Mouse (Mus musculus) heart, embryonic 15.5 days (tissue): ENCODE data around the gene Hist1h4i. TPM values are rescaled to one million over a fixed set of nuclear protein-coding genes. Genes with fewer than 3 reads are reported as not detected.

Experiments used
- ATAC-seq: fragments of 200-750 bp; cut with Nextera tagmentation; replicated peaks from 2 replicates; pipeline ENCODE4 v1.8.0; 2017; ENCODE audit warnings: low read depth, moderate TSS enrichment; ENCODE audit not compliant: insufficient number of reproducible peaks, insufficient read depth, low FRiP score
- H3K27ac ChIP-seq: fragments of 300-500 bp; sonication (generic); 2 replicates; pipeline ENCODE4 v1.5.1; 2015; ENCODE audit warnings: mild to moderate bottlenecking, inconsistent platforms
- H3K27me3 ChIP-seq: fragments of 300-500 bp; sonication (generic); 2 replicates; pipeline ENCODE4 v1.6.1; 2015; ENCODE audit warnings: inconsistent platforms
- H3K36me3 ChIP-seq: fragments of 300-500 bp; sonication (generic); 2 replicates; pipeline ENCODE4 v1.6.1; 2015; ENCODE audit warnings: mild to moderate bottlenecking, inconsistent platforms
- H3K4me1 ChIP-seq: fragments of 300-500 bp; sonication (generic); replicated peaks from 2 replicates; pipeline ENCODE4 v1.6.1; 2015; ENCODE audit warnings: inconsistent platforms
- H3K4me2 ChIP-seq: fragments of 300-500 bp; sonication (generic); 2 replicates; pipeline ENCODE4 v1.6.1; 2015; ENCODE audit warnings: inconsistent platforms, mild to moderate bottlenecking, moderate library complexity
- H3K4me3 ChIP-seq: fragments of 300-500 bp; sonication (generic); 2 replicates; pipeline ENCODE4 v1.5.1; 2015; ENCODE audit warnings: mild to moderate bottlenecking, inconsistent platforms
- H3K9ac ChIP-seq: fragments of 300-500 bp; sonication (generic); 2 replicates; pipeline ENCODE4 v1.6.1; 2015; ENCODE audit warnings: mild to moderate bottlenecking, inconsistent platforms
- H3K9me3 ChIP-seq: fragments of 300-500 bp; sonication (generic); replicated peaks from 2 replicates; pipeline ENCODE4 v1.6.1; 2016; ENCODE audit warnings: inconsistent platforms
- WGBS: fragments of 180-500 bp; shearing (Covaris S2); methylation state at CpG from one replicate; pipeline ENCODE4 v1.1.7; 2015; ENCODE audit warnings: mixed read lengths; 5-methylcytosine and 5-hydroxymethylcytosine counted together
- polyA plus RNA-seq: library from polyadenylated mRNA; unstranded; fragments of >200 nt; fragmentation: Nextera tagmentation; extraction: Ambion mirVana; gene quantifications from 2 replicates; pipeline ENCODE4 v1.2.1, GENCODE M21; 2015

Gene Hist1h4i
- polyA plus RNA-seq, 1 experiment from 2014 or later, result 8.6 TPM

GRCm38 (mm10) chr13:22005605-22006333, 35.4 kb downstream of the Hist1h4i start:
- Histone ChIP-seq H3K4me2 (peak overlapping the region; percentile 93), H3K27me3 (peaks cover 99% of the 10 kb centered on the region), H3K9me3 (no peaks in the 10 kb centered on the region), H3K9ac (peak overlapping the region; percentile 53), H3K4me1 (peaks cover 19% of the 10 kb centered on the region), H3K36me3 (no peaks in the 10 kb centered on the region), H3K4me3 (peak overlapping the region; percentile 64), H3K27ac (no peak overlapping the region)
- ATAC-seq, result peak; percentile 60
- WGBS, result under 1% methylated on average over 45 of the region's 45 CpGs

DNA sequence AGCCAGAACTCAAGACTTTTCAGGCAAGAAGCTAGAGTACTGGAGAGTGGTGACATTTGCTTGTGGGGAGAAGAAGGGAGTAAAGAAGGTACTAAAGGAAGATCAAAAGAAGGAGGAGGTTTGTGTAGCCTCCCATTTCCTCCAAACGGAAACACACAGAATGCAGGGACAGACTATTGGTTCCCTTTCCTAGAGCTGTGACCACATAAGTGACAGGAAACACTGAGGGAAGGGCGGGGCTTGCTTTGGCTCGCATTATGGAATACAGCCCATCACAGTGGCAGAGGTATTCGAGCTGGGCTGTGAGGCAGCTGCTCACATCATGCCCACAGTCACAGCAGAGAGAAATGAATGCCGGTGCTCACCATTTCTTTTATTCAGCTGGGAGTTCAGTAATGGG, 39.3 kb downstream of the Hist1h4i start:
- H3K4me1 ChIP-seq, result peaks cover 22% of the 10 kb centered on the region
- no peak for ATAC-seq
- H3K36me3 ChIP-seq, result no peaks in the 10 kb centered on the region
- H3K27ac ChIP-seq, result no peak overlapping the region
- peaks cover 99% of the 10 kb centered on the region for H3K27me3 ChIP-seq
- no peak overlapping the region for H3K9ac ChIP-seq
- H3K4me2 ChIP-seq, result no peak overlapping the region
- H3K4me3 ChIP-seq, result no peak overlapping the region
- H3K9me3 ChIP-seq, result no peaks in the 10 kb centered on the region
- 21% methylated on average over 5 of the region's 5 CpGs for WGBS

GRCm38 (mm10) chr13:22001346-22001745, 39.8 kb downstream of the Hist1h4i start:
- no peak overlapping the region for H3K27ac ChIP-seq
- no peaks in the 10 kb centered on the region for H3K9me3 ChIP-seq
- WGBS, result 53% methylated on average over 2 of the region's 2 CpGs
- peaks cover 18% of the 10 kb centered on the region for H3K4me1 ChIP-seq
- H3K27me3 ChIP-seq, result peaks cover 98% of the 10 kb centered on the region
- H3K36me3 ChIP-seq, result no peaks in the 10 kb centered on the region
- H3K4me2 ChIP-seq, result no peak overlapping the region
- H3K4me3 ChIP-seq, result no peak overlapping the region
- ATAC-seq, result no peak
- no peak overlapping the region for H3K9ac ChIP-seq

- no peak overlapping the region for H3K9ac ChIP-seq
- 41% methylated on average over 4 of the region's 4 CpGs for WGBS
- H3K4me3 ChIP-seq, result no peak overlapping the region
- no peaks in the 10 kb centered on the region for H3K9me3 ChIP-seq
- peaks cover 19% of the 10 kb centered on the region for H3K4me1 ChIP-seq
- H3K27me3 ChIP-seq, result peaks cover 85% of the 10 kb centered on the region
- ATAC-seq, result no peak
- H3K27ac ChIP-seq, result no peak overlapping the region
- no peak overlapping the region for H3K4me2 ChIP-seq
- no peaks in the 10 kb centered on the region for H3K36me3 ChIP-seq
Observed at GRCm38 (mm10) chr13:21999147-21999546, 42.0 kb downstream of the Hist1h4i start.

DNA sequence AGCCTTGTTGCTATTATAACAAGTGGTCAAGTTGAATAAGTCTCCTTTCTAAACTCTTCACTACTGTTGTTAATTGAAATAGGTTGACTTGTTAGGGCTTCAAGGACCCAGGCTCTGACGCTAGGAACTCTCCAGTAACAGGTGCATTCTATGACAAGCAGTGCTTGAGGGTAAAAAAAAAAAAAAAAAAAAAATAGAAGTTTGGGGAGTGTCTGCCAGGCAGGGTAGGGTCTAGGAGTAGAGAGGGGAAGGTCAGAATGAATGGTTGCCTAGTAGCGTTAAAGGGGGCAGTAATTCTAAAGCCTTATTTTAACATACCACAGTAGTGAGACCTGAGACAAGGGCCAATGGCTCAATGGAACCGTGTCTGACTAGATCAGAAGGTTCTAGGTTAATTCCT, 42.8 kb downstream of the Hist1h4i start:
- Histone ChIP-seq H3K36me3 (no peaks in the 10 kb centered on the region), H3K27me3 (peaks cover 81% of the 10 kb centered on the region), H3K27ac (no peak overlapping the region), H3K4me1 (peaks cover 19% of the 10 kb centered on the region), H3K4me2 (no peak overlapping the region), H3K4me3 (no peak overlapping the region), H3K9me3 (no peaks in the 10 kb centered on the region), H3K9ac (no peak overlapping the region)
- no peak for ATAC-seq
- WGBS, result 42% methylated on average over 3 of the region's 3 CpGs

GRCm38 (mm10) chr13:21997821-21998220, 43.3 kb downstream of the Hist1h4i start:
- H3K9ac ChIP-seq, result no peak overlapping the region
- no peaks in the 10 kb centered on the region for H3K9me3 ChIP-seq
- H3K36me3 ChIP-seq, result no peaks in the 10 kb centered on the region
- H3K4me1 ChIP-seq, result peaks cover 19% of the 10 kb centered on the region
- H3K27me3 ChIP-seq, result peaks cover 78% of the 10 kb centered on the region
- 12% methylated on average over 4 of the region's 4 CpGs for whole genome bisulfite sequencing
- H3K4me3 ChIP-seq, result peak overlapping the region; percentile 35; the same call in 1 of the 2 replicates
- peak overlapping the region; percentile 62; the same call in 1 of the 2 replicates for H3K4me2 ChIP-seq
- no peak for ATAC-seq
- no peak overlapping the region for H3K27ac ChIP-seq

GRCm38 (mm10) chr13:21997201-21997820, 43.9 kb downstream of the Hist1h4i start:
- Histone ChIP-seq H3K27ac (no peak overlapping the region), H3K9ac (no peak overlapping the region), H3K4me2 (peak overlapping the region; percentile 62), H3K4me3 (peak overlapping the region; percentile 35), H3K4me1 (peaks cover 19% of the 10 kb centered on the region), H3K36me3 (no peaks in the 10 kb centered on the region), H3K27me3 (peaks cover 75% of the 10 kb centered on the region), H3K9me3 (no peaks in the 10 kb centered on the region)
- 4% methylated on average over 21 of the region's 21 CpGs for WGBS
- ATAC-seq, result no peak

DNA sequence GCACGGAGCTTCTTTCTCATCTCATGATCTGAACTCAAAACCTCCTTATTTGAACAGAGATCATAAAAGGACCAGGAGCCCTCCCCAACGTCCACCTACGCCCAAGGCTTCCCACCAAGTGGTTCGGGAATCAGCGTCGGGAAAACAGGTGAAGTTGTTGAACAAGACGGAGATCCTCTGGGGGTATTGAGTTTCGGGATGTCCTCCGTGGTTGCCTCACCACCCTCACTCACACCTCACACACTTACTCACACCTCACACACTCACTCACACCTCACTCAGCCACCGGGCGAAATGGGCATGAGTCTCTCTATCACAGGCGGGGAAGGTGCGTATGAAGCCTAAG, 44.3 kb downstream of the Hist1h4i start:
- Histone ChIP-seq H3K36me3 (no peaks in the 10 kb centered on the region), H3K4me2 (peak overlapping the region; percentile 62), H3K4me3 (peak overlapping the region; percentile 35), H3K9me3 (no peaks in the 10 kb centered on the region), H3K27ac (no peak overlapping the region), H3K27me3 (peaks cover 70% of the 10 kb centered on the region), H3K9ac (no peak overlapping the region), H3K4me1 (peaks cover 19% of the 10 kb centered on the region)
- 2% methylated on average over 13 of the region's 13 CpGs for WGBS
- no peak for ATAC-seq

GRCm38 (mm10) chr13:21996101-21996839, 44.9 kb downstream of the Hist1h4i start:
- Histone ChIP-seq H3K9me3 (no peaks in the 10 kb centered on the region), H3K36me3 (no peaks in the 10 kb centered on the region), H3K27ac (no peak overlapping the region), H3K27me3 (peaks cover 65% of the 10 kb centered on the region), H3K4me1 (peaks cover 19% of the 10 kb centered on the region), H3K9ac (no peak overlapping the region), H3K4me2 (peak overlapping the region; percentile 62), H3K4me3 (peak overlapping the region; percentile 50)
- 3% methylated on average over 12 of the region's 12 CpGs for WGBS
- no peak for ATAC-seq

GRCm38 (mm10) chr13:21995331-21995914, 45.7 kb downstream of the Hist1h4i start:
- peaks cover 57% of the 10 kb centered on the region for H3K27me3 ChIP-seq
- no peaks in the 10 kb centered on the region for H3K9me3 ChIP-seq
- WGBS, result under 1% methylated on average over 21 of the region's 21 CpGs
- peak overlapping the region; percentile 34; the same call in 1 of the 2 replicates for H3K9ac ChIP-seq
- no peak overlapping the region for H3K27ac ChIP-seq
- peak overlapping the region; percentile 62 for H3K4me2 ChIP-seq
- H3K36me3 ChIP-seq, result no peaks in the 10 kb centered on the region
- peak overlapping the region; percentile 50 for H3K4me3 ChIP-seq
- peaks cover 19% of the 10 kb centered on the region for H3K4me1 ChIP-seq
- ATAC-seq, result 0 out of 2 replicates have a peak, but pooled peaks have one; percentile 31

- no peak for ATAC-seq
- H3K9ac ChIP-seq, result no peak overlapping the region
Observed at GRCm38 (mm10) chr13:21994896-21995295, 46.3 kb downstream of the Hist1h4i start.

More at GRCm38 (mm10) chr13:21994896-21995295, 46.3 kb downstream of the Hist1h4i start:
- Histone ChIP-seq H3K27ac (no peak overlapping the region), H3K4me3 (peak overlapping the region; percentile 50), H3K4me1 (peaks cover 19% of the 10 kb centered on the region), H3K4me2 (peak overlapping the region; percentile 62), H3K36me3 (no peaks in the 10 kb centered on the region), H3K27me3 (peaks cover 52% of the 10 kb centered on the region), H3K9me3 (no peaks in the 10 kb centered on the region)
- 5% methylated on average over 8 of the region's 8 CpGs for WGBS
